Mouse (Mus musculus) lung, postnatal 0 days (tissue): ENCODE results near the gene Dck.

Experiments
- CTCF ChIP-seq: IDR thresholded peaks from 2 replicates; pipeline ENCODE4 v1.5.1; 2016; ENCODE audit warnings: antibody characterized with exemption, mild to moderate bottlenecking
- EP300 ChIP-seq: IDR thresholded peaks from 2 replicates; pipeline ENCODE4 v1.6.1; 2016; ENCODE audit warnings: antibody characterized with exemption, mild to moderate bottlenecking, control low read depth

- TF ChIP-seq CTCF = no peak
- no peak for TF ChIP-seq EP300
Observed at GRCm38 (mm10) chr5:88782072-88782765, 17.4 kb downstream of the Dck start.
